Mouse (Mus musculus) E14TG2a.4 (cell line): Measurements from ENCODE around the gene Ntan1.

Experiments
- CTCF ChIP-seq: conservative IDR thresholded peaks from 2 replicates; pipeline ENCODE4 v1.5.1; 2014; ENCODE audit warnings: low read length
- NANOG ChIP-seq: IDR thresholded peaks from 2 replicates; pipeline ENCODE4 v1.6.1; 2014; ENCODE audit warnings: borderline replicate concordance, low read length, mixed read lengths
- POU5F1 ChIP-seq: IDR thresholded peaks from 2 replicates; pipeline ENCODE4 v1.6.1; 2014; ENCODE audit warnings: low read length, borderline replicate concordance

DNA sequence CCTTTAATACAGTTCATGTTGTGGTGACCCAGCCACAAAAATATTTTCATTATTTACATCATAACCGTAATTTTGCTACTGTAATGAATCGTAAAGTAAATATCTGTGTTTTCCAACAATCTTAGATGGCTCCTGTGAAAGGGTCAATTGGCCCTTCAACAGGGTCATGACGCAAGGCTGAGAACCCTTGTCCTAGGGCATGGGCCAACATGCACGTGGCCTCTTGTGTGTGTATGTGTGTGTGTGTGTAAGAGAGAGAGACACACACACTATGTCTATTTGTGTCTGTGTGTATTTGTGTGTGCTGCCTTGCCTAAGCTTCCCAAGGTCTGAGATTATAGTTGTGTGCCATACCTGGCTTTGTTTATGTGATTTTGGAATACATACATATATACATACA lies 11.0 kb upstream of the Ntan1 start:
- TF ChIP-seq CTCF (no peak), POU5F1 (no peak), NANOG (no peak)
